Mouse (Mus musculus): Measurements from ENCODE around the gene Mrpl41.
"Not testable (repeated sequence)": the region's sequence is repeated elsewhere in the genome, so short reads cannot be mapped to it uniquely, and the experiment has no call there.

Mrpl41 gene

GRCm38 (mm10) chr2:24974906-24975703 lies at the start of gene Mrpl41:
Gene Mrpl41, minus strand, starts transcription at chr2:24975098.
- DNase-seq (ENCODE audit: low spot score in 2 of 2): peak; percentile 86 to 95

GRCm38 (mm10) chr2:25022678-25023077 lies 47.8 kb upstream of the Mrpl41 start:
- no peak for DNase-seq (ENCODE audit: low spot score in 2 of 2)

GRCm38 (mm10) chr2:25008250-25008649 lies 33.4 kb upstream of the Mrpl41 start:
- no peak for DNase-seq (ENCODE audit: low spot score in 2 of 2)

- no peak for DNase-seq (ENCODE audit: low spot score in 2 of 2)
These were observed 31.9 kb upstream of the Mrpl41 start for GRCm38 (mm10) chr2:25006767-25007166.

DNA sequence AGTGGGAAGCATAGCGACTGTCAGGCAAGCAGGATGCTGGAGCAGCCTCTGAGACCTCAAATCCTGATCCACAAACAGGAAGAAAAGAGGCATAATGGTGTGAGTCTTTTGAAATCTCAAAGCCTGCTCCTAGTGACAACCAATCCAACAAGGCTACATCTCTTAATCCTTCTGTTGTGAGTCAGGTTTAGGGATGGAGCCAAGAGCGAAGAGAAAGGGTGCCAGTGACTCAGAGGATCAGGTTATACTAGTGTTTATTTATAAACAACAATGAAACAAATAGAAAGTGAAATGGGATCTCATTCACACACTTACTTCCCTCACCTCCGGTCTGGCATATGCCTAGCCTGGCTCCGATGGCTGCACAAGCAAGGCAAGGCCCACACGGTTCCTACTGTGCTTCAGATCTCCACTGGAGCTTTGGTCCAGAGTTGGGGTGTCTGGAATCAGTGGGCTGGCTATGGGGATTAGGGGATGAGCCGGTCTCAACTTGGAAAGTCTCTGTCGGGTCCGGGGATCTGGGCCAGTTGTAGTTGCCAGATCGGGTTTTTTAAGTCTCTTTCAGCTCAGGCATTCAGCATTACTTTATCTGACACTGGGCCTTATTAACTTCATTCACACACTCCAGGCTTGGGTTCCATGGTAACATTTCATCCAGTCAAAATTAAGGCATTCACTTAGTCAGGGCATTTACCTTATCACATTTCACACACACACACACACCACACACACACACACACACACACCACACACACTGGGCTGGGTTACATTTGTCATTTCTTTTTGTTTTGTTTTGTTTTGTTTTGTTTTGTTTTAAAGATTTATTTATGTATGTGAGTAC lies 29.3 kb upstream of the Mrpl41 start:
- DNase-seq (ENCODE audit: low spot score in 2 of 2): no peak

- DNase-seq (ENCODE audit: low spot score in 2 of 2): no peak
These were observed 25.8 kb upstream of the Mrpl41 start for GRCm38 (mm10) chr2:25000544-25001235.

DNA sequence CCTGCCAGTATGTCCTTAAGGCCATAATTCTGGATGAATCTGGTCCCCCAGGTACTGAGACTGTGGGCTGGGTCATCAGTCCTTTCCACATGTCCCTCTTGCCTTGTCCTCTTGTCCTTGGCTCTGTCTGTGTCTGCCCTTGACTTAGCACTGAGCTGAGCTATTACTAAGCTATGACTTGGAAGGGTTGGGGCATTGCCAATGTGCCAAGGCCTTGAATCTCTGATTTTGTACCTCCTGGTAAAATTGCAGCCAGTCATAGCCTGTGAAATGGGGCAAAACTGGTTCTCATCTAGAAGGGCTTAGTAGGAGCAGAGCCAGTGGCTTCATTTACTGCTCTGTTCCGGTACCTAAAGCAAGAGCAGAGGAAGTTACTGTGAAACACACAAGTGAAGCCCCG lies 21.6 kb upstream of the Mrpl41 start:
- no peak for DNase-seq (ENCODE audit: low spot score in 2 of 2)

GRCm38 (mm10) chr2:24995332-24995731 lies 20.4 kb upstream of the Mrpl41 start:
- no peak for DNase-seq (ENCODE audit: low spot score in 2 of 2)

GRCm38 (mm10) chr2:24987762-24988161 lies 12.9 kb upstream of the Mrpl41 start:
- no peak for DNase-seq (ENCODE audit: low spot score in 2 of 2)

- DNase-seq (ENCODE audit: low spot score in 2 of 2): no peak
These were observed 2.1 kb upstream of the Mrpl41 start for GRCm38 (mm10) chr2:24976960-24977359.

- peak; percentile 49 to 76 for DNase-seq (ENCODE audit: low spot score in 2 of 2)
These were observed 903 bp upstream of the Mrpl41 start, which contains the start of gene Pnpla7 for GRCm38 (mm10) chr2:24975704-24976297. Gene Pnpla7, plus strand, starts transcription at chr2:24976033.

DNA sequence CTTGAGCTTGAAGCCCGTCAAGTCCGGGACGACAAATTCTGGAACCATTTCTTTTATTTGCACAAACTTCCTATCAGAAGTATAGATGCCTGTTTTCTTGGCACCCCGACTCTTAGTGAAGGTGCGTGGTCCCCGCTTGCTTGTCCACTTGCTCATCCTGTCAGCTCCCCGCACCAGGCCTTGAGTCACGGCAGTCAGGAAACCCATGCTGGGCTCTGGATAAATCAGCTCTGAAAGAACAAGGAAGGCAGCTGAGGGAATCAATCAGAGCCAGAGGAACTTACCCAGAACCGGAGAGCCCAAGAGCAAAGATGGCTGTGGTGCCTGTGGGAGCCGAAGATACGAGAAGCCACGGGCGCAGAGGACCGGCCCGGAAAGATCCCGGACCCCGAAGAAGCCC lies 446 bp downstream of the Mrpl41 start:
- peak in 1 of 2 experiments; percentile 31 for DNase-seq (ENCODE audit: low spot score in 2 of 2)

DNA sequence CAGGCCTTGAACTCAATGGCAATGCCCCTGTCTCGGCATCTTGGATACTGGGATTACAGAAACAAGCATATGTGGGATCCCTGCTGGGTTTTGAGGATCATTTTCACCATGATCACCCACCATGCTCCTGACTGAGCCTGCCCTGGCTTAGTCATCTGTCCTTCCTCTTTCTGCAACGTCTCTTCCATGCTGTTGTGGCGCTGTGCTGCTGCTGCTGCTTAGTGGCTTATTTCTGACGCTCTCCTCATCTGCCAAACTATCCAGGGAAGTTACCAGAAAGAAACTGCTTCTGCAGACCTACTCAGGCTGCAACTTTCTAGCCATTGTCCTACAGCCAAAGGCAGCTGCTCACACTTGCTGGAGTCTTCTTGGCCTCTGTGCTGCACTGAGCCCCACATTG lies 4.5 kb downstream of the Mrpl41 start:
- no peak for DNase-seq (ENCODE audit: low spot score in 2 of 2)

DNA sequence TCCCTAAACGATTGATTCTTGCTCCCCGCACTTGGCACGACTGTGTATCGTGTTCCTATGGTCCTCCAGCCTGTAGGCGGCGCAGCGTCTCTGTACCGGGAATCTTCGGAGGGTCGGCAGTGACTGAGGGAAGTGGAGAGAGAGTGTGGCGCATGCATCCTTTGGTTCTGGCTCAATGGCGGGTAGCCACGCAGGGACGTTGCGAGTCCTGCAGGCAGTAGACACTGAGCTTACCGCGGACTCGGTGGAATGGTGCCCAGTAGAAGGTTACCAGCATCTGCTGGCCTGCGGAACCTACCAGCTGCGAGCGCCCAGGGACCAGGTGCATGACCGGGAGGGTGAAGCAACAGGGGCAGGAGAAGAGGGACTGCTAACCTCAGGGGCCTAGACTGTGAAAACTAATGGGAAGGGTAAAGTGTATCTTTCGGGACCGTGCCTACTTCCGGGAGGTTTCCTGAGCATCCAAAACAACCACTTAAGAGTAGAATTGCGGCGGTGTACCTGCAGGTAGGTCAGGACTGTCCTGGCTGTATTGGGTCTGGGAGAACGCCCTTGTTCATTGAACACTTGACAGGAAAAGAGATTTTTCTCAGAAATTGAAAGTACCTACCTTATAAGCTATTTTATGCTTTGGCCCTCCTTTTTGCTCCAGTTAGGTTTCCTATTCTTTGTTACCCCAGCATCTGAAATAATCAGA lies 12.4 kb downstream of the Mrpl41 start, which contains the start of gene Dph7:
Gene Dph7 (plus strand): TSS at position 97 of the 697 bp plus-strand sequence.
- DNase-seq (ENCODE audit: low spot score in 2 of 2): peak; percentile 76 to 87

DNA sequence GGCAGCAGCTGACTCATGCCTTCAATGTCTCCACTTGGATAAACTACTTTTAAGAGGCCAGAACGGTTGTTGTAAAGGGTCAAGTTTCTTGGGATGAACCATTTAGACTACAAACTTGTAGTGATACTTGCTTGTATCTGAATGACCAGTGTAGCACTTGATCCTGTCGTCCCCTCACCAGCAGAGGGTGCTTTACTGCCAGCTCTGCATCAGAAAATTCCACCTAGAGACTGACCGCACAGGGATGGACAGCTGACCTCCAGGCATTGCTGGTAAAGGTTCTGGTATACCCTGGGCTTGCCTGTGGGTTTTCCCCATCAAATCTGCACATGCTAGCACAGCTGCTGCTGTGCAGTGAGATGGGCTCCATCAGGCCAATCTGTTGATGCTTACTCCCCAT lies 14.0 kb downstream of the Mrpl41 start:
- peak in 1 of 2 experiments; percentile 7 for DNase-seq (ENCODE audit: low spot score in 2 of 2)

- DNase-seq (ENCODE audit: low spot score in 2 of 2): no peak
These were observed 22.3 kb downstream of the Mrpl41 start for GRCm38 (mm10) chr2:24952537-24953055.

DNA sequence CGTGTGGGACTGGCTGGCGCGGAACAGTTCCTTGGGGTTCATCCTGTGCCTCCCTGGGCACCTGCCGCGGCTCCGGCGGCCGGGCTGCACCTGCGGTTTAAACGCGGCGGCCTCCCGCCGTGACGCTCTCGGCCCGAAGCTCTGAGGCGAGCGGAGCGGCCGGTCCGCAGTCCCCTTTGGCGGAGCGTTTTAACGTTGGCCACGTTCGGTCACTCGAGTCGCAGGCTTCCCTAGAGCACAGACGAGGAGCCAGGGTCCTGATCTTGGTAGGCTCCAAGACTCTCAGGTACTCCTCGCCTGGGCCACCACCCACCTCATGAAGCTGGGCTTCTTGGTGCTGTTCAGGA lies 24.7 kb downstream of the Mrpl41 start:
- DNase-seq (ENCODE audit: low spot score in 2 of 2): no peak

DNA sequence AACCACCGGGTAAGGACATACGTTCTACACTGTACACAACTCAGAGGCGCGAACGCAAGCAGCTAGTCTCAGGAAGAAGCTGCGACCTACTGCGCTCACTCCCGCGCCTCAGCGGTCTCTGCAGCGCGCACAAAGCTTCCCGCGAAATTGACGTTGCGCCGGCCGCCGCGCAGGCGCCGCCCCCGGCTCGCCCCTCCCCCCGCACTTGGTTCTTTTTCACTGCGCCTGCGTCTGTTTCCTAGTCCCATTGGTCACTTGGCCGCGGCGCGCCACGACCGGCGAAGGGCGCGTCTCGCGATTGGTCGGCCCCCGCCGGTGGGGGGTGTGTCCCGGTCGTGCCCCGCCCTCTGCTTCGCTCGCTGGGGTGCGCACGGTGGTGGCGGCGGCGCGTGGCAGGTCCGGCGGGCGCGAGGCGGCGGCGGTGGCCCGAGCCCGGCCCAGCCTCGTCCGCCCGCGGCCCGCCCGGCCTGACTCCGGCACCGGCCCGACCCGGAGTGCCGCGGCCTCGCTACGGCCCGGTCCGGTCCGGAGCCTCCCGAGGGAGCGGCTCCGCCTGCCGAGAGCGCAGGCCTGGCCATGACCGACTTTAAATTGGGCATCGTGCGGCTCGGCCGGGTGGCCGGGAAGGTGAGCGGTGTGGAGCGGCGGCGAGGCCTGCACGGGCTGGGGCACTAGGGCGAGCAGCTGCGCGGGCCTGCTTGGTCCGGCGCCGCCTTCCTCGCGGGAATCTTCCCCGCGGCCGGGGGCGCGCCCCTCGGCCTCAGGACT lies 25.3 kb downstream of the Mrpl41 start, which contains the start of gene Zmynd19:
Gene Zmynd19 (plus strand): TSS at position 372 of the 768 bp plus-strand sequence.
- peak; percentile 95 to 98 for DNase-seq (ENCODE audit: low spot score in 2 of 2)

DNA sequence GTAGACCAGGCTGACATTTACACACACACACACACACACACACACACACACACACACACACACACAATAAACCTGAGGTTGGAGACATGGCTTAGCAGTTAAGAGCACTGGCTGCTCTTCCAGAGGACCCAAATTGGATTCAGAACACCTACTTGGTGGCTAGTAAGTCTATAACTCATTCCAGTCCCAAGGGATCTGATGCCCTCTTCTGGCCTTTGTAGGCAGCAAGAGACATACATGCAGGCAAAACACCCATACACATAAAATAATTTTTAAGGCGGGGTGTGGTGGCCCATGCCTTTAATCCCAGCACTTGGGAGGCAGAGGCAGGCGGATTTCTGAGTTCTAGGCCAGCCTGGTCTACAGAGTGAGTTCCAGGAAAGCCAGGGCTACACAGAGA lies 30.6 kb downstream of the Mrpl41 start:
- DNase-seq (ENCODE audit: low spot score in 2 of 2): not testable (repeated sequence)

DNA sequence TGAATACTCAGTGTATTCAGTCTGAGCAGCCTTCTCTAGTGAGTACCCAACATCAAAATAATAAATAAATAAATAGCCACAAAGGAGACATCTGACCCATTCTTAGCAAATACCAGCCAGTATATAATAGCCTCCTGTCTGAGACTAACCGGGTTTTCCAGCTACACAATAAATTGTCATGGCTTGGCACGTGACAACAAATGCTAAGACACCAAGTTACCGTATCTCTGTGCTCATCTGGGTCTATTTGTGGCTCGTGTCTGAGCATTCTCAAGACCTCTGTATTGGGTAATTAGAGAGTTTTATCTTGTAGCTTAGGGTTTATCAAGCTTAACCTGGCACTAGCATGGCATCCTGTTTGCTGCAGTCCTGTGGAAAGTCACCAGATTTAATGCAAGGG lies 32.8 kb downstream of the Mrpl41 start:
- DNase-seq (ENCODE audit: low spot score in 2 of 2): no peak

Data from urinary bladder, adult 18-20 months (tissue).